Mouse (Mus musculus) forebrain, embryonic 15.5 days (tissue): ENCODE data around the gene Rd3l. TPM values are rescaled to one million over a fixed set of nuclear protein-coding genes. Genes with fewer than 3 reads are reported as not detected.
"Not testable (repeated sequence)": the region's sequence is repeated elsewhere in the genome, so short reads cannot be mapped to it uniquely, and the experiment has no call there.

Source experiments
- ATAC-seq: fragments of 200-750 bp; cut with Nextera tagmentation; replicated peaks from 2 replicates; pipeline ENCODE4 v1.8.0; 2017; ENCODE audit warnings: mild to moderate bottlenecking, moderate TSS enrichment, moderate library complexity
- H3K27ac ChIP-seq: fragments of 300-500 bp; sonication (generic); replicated peaks from 2 replicates; pipeline ENCODE4 v1.5.1; 2015; ENCODE audit warnings: mild to moderate bottlenecking, inconsistent platforms
- H3K27me3 ChIP-seq: fragments of 300-500 bp; sonication (generic); 2 replicates; pipeline ENCODE4 v1.6.1; 2015; ENCODE audit warnings: inconsistent platforms
- H3K36me3 ChIP-seq: fragments of 300-500 bp; sonication (generic); 2 replicates; pipeline ENCODE4 v1.6.1; 2015; ENCODE audit warnings: mild to moderate bottlenecking, inconsistent platforms
- H3K4me1 ChIP-seq: fragments of 300-500 bp; sonication (generic); 2 replicates; pipeline ENCODE4 v1.6.1; 2015; ENCODE audit warnings: inconsistent platforms
- H3K4me2 ChIP-seq: fragments of 300-500 bp; sonication (generic); replicated peaks from 2 replicates; pipeline ENCODE4 v1.6.1; 2015; ENCODE audit warnings: mild to moderate bottlenecking, inconsistent platforms
- H3K4me3 ChIP-seq: fragments of 300-500 bp; sonication (generic); 2 replicates; pipeline ENCODE4 v1.5.1; 2015; ENCODE audit warnings: mild to moderate bottlenecking, inconsistent platforms
- H3K9ac ChIP-seq: fragments of 300-500 bp; sonication (generic); replicated peaks from 2 replicates; pipeline ENCODE4 v1.6.1; 2015; ENCODE audit warnings: mild to moderate bottlenecking, inconsistent platforms
- H3K9me3 ChIP-seq: fragments of 300-500 bp; sonication (generic); 2 replicates; pipeline ENCODE4 v1.6.1; 2016; ENCODE audit warnings: inconsistent platforms
- WGBS: fragments of 180-500 bp; shearing (Covaris S2); methylation state at CpG from one replicate; pipeline ENCODE4 v1.1.7; 2015; ENCODE audit warnings: mixed read lengths; 5-methylcytosine and 5-hydroxymethylcytosine counted together
- polyA plus RNA-seq: library from polyadenylated mRNA; unstranded; fragments of >200 nt; fragmentation: Nextera tagmentation; extraction: Ambion mirVana; gene quantifications from 2 replicates; pipeline ENCODE4 v1.2.1, GENCODE M21; 2015

Gene Rd3l
- polyA plus RNA-seq, 1 experiment from 2014 or later: not detected

DNA sequence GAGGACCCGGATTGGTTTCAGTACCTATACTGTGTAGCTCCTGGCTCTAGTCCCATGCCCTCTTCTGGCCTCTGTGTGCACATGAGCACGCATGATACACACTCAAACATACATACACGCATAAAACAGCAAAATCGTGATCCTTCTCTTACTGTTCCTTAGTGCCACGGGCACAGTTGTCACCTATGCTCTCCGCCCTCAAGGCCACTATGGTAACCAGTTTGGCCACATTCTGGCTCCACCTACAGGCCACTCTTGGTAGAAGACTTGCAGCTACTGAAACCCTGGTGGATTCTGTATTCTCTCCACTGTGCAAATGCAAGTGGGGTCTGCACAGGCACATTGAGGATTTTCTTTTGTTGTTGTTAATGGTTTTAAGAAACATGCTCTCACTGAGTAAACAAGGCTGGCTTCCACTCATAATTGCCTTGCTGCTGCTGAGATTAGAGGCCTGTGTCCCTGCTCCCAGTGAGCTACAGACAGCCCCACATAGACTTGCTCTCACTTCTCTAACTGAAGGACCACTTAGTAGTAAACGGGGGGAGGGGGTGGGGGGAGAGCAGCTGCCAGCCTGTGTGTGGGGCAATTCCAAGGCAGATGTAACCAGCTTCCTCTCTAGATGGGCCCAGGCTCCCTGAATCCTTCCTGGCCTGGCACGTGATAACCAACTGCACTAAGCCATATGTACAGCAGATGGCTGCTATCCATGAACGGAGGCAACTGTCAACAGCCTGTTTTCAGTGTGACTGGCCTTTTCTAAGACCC, 22.8 kb downstream of the Rd3l start:
- Histone ChIP-seq H3K4me2 (no peak overlapping the region), H3K27me3 (no peaks in the 10 kb centered on the region), H3K36me3 (peaks cover 36% of the 10 kb centered on the region), H3K27ac (no peak overlapping the region), H3K9ac (no peak overlapping the region), H3K4me3 (no peak overlapping the region), H3K4me1 (no peaks in the 10 kb centered on the region), H3K9me3 (no peaks in the 10 kb centered on the region)
- WGBS: 39% methylated on average over 9 of the region's 9 CpGs
- peak; percentile 48 for ATAC-seq

DNA sequence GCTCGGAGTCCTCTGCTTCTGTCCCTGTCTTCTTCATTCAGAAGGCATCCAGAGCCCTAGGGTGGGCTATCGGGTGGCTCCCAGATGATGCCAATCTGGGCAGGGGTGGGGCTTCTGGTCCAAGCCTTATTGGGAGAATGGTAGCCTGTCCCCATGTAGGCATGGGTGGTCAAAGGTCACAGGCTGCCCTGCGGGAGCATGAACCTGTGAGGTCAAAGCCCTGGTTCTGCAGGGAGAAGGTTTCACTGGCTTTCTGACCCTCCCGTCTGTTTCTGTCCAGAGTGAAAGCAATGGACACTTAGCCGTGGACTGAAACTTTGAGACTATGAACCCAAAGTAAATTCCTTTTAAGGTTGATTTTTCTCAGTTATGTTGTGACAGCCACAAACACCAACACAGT, 24.9 kb downstream of the Rd3l start:
- no peak for ATAC-seq
- WGBS: 86% methylated on average over 5 of the region's 5 CpGs
- Histone ChIP-seq H3K36me3 (peaks cover 21% of the 10 kb centered on the region), H3K4me3 (no peak overlapping the region), H3K27ac (no peak overlapping the region), H3K9me3 (no peaks in the 10 kb centered on the region), H3K4me2 (no peak overlapping the region), H3K4me1 (0 out of 2 replicates have a peak, but pooled peaks cover 6% of the 10 kb centered on the region), H3K27me3 (no peaks in the 10 kb centered on the region), H3K9ac (no peak overlapping the region)

DNA sequence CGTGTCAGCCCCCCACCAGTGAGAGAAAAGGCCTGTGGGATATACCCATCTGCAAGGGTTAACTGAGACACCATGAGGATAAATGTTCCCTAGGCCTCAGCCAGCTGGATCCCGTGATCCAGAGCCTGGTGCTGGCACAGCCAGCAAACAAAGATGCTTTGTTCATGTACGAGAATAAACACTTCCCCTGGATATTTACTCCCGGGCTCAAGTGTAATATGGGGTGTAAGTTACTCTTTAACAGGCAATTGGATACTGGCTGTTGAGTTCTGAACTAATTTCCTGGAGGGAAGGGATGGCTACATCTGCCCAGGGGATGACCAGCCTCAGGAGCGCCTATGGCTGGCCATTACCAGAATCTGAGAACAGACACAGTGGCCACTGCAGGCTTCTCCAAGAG, 29.4 kb downstream of the Rd3l start:
- H3K4me1 ChIP-seq: 0 out of 2 replicates have a peak, but pooled peaks cover 6% of the 10 kb centered on the region
- no peak overlapping the region for H3K4me2 ChIP-seq
- WGBS: 39% methylated on average over 5 of the region's 5 CpGs
- no peak for ATAC-seq
- H3K4me3 ChIP-seq: no peak overlapping the region
- H3K36me3 ChIP-seq: no peaks in the 10 kb centered on the region
- no peak overlapping the region for H3K9ac ChIP-seq
- H3K27me3 ChIP-seq: no peaks in the 10 kb centered on the region
- H3K9me3 ChIP-seq: no peaks in the 10 kb centered on the region
- H3K27ac ChIP-seq: no peak overlapping the region

DNA sequence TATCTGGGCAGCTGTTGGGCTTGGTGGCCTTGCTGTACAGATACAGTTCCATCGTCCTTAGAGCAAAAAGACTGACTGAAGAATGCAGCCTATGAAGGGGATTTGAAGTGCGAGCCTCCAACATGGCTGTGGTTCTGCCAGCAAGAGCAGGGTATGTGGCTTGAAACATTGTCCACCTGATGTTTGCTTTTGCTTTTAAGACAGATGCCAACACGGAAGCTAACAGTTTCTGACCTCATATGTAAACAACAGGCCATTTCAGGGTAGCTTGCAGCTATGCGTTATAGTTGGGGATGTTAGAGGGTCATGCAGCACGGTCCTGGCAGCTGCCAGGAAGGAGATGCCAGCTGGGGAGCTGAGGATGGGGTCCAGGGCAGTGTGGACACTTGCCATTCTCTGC, 30.6 kb downstream of the Rd3l start:
- no peaks in the 10 kb centered on the region for H3K9me3 ChIP-seq
- ATAC-seq: no peak
- no peaks in the 10 kb centered on the region for H3K27me3 ChIP-seq
- whole genome bisulfite sequencing: 84% methylated on average over 5 of the region's 5 CpGs
- no peak overlapping the region for H3K4me3 ChIP-seq
- no peak overlapping the region for H3K9ac ChIP-seq
- H3K4me2 ChIP-seq: no peak overlapping the region
- H3K4me1 ChIP-seq: 0 out of 2 replicates have a peak, but pooled peaks cover 6% of the 10 kb centered on the region
- H3K27ac ChIP-seq: no peak overlapping the region
- no peaks in the 10 kb centered on the region for H3K36me3 ChIP-seq

DNA sequence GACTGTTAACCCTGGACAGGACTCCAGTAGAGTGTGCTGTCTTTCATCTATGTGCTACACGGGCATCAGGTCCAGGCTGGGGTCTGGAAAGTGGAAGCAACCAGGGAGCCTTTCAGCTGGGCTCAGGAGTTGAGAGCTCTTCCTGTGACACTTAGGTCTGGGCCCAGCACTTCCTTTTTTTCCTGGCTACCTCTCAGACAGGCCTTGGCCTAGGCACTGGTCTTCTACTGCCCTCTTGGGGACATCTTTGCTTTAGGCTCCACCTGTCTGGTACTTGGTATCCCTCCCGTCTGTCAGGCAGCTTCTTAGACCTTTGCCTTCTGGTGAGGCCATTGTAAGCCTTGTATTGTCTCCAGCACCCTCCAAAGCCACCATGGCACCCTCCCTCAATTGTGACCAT, 34.4 kb downstream of the Rd3l start:
- Histone ChIP-seq H3K4me2 (no peak overlapping the region), H3K27me3 (no peaks in the 10 kb centered on the region), H3K4me3 (no peak overlapping the region), H3K4me1 (0 out of 2 replicates have a peak, but pooled peaks cover 3% of the 10 kb centered on the region), H3K9ac (no peak overlapping the region), H3K27ac (no peak overlapping the region), H3K9me3 (no peaks in the 10 kb centered on the region), H3K36me3 (no peaks in the 10 kb centered on the region)
- 56% methylated on average over 2 of the region's 2 CpGs for WGBS
- no peak for ATAC-seq

DNA sequence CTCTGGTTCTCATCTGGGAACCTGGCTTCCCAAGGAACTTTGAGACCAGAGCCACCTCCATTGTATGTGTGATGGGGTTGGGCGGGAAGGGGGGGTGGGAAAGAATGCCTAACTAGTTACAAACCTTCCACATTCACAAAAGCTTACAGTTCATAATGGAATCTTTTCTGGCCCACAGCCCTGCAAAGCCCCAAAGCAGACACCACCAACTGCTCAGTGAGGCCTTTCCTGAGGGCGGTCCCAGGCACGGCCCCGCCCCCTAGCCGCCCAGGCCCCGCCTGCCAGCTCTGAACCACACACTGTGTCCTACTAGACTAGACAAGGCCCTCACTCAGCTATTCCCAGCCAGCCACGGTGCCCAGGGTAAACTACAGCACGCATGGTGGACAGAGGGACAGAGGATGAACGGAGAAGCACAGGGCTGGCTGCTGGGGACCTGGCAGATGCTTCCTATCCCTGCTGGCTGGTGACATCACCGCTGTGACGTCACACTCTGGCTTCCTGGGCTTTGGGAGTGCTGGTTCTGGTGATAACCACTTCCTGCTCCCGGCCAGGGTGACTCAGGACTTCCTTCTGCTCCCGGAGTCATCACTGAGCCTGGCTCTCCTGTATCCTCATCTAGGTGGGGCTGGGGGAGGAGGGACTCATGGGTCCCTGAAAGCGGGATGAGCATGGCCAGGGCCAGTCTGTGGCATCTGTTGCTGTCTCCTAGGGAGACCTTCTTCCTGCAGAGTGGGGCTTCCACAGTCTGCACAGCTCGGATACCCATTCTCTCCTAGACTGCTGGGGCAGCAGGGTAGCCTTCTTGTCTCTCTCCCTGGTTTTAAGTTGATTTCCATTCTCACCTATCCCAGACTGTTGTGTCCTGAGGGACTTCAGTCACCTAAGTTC, 35.1 kb downstream of the Rd3l start:
- H3K36me3 ChIP-seq, H3K4me3 ChIP-seq, H3K27me3 ChIP-seq, H3K27ac ChIP-seq, H3K9ac ChIP-seq, ATAC-seq, H3K4me2 ChIP-seq, H3K4me1 ChIP-seq, H3K9me3 ChIP-seq: not testable (repeated sequence)
- 71% methylated on average over 14 of the region's 15 CpGs for WGBS

DNA sequence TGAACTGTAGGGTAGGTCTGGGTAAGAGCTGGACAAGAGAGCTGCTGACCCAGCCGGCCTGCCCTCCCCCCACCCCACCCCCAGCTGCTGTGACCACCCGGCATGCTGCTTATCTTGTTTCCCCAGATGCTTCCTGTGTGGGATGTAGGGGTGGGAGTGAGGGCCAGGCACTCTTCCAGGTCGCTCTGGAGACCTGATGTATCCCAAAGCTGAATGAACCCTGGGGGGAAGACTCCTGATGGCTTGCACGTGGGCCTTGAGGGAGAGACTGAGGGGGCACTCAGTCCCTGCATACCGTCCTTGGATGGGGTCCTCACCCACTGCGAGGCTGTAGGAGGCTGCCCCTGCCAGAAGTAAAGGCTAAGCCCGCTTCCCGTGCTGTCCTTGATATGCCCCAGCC, 36.0 kb downstream of the Rd3l start:
- no peaks in the 10 kb centered on the region for H3K36me3 ChIP-seq
- H3K4me2 ChIP-seq: no peak overlapping the region
- H3K9me3 ChIP-seq: no peaks in the 10 kb centered on the region
- ATAC-seq: no peak
- WGBS: 74% methylated on average over 8 of the region's 8 CpGs
- H3K9ac ChIP-seq: no peak overlapping the region
- H3K4me1 ChIP-seq: no peaks in the 10 kb centered on the region
- no peak overlapping the region for H3K4me3 ChIP-seq
- peak overlapping the region; percentile 23; the same call in 1 of the 2 replicates for H3K27ac ChIP-seq
- H3K27me3 ChIP-seq: no peaks in the 10 kb centered on the region

DNA sequence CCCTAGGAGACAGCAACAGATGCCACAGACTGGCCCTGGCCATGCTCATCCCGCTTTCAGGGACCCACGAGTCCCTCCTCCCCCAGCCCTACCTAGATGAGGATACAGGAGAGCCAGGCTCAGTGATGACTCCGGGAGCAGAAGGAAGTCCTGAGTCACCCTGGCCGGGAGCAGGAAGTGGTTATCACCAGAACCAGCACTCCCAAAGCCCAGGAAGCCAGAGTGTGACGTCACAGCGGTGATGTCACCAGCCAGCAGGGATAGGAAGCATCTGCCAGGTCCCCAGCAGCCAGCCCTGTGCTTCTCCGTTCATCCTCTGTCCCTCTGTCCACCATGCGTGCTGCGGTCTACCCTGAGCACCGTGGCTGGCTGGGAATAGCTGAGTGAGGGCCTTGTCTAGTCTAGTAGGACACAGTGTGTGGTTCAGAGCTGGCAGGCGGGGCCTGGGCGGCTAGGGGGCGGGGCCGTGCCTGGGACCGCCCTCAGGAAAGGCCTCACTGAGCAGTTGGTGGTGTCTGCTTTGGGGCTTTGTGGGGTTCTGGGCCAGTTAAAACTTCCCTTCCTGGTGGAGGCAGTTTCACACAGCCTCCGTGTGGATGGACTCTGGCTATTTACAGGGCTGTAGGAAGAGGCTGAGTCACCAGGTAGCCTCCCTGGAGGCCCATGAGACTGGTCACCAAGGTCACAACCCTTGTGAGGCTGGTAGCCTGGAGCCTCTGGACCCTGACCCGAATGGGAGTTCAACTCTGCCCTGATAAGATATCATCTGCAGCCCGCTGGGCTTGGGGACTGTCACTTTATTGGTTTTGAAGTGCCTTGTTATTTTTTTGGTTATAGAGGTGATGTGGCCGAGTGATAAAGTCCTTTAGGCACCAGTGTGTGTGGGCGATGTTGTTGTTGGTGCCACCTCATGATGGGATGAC, 36.8 kb downstream of the Rd3l start:
- not testable (repeated sequence) for H3K9me3 ChIP-seq, ATAC-seq, H3K4me1 ChIP-seq, H3K4me2 ChIP-seq, H3K27ac ChIP-seq, H3K27me3 ChIP-seq, H3K36me3 ChIP-seq, H3K9ac ChIP-seq, H3K4me3 ChIP-seq
- 69% methylated on average over 16 of the region's 20 CpGs for WGBS

DNA sequence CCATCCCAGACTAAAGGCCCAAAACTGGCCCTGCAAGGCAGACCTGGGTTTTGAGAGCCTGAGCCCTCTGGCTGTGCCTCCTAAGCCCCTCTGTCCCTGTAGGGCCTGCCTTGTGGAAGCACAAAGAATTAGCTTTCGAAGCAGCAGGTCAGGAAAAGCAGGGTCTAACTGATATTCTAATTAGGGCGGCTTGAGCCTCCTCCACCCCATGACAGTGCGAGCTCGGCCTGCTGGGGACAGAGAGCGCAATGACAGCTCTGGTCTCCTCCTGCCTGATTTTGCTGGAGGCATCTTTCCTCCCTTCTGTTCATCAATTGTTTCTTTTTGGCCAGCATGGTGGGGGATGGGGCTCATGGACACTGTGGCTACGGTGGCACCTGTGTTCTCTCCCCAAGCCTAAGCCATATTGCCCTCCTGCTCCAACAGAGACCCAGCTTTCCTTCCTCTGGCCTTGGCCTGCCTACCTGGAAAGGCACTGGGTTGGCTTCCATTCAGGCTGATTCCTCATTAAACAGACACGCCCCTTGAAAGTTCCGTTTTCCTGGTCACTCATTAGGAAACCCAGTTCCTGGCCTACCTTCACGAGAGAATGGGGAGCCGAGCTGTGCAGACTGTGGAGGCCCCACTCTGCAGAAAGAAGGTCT, 37.6 kb downstream of the Rd3l start:
- Histone ChIP-seq H3K27me3 (no peaks in the 10 kb centered on the region), H3K4me1 (no peaks in the 10 kb centered on the region), H3K4me3 (no peak overlapping the region), H3K9ac (no peak overlapping the region), H3K27ac (no peak overlapping the region), H3K9me3 (no peaks in the 10 kb centered on the region), H3K36me3 (no peaks in the 10 kb centered on the region), H3K4me2 (no peak overlapping the region)
- WGBS: 57% methylated on average over 10 of the region's 10 CpGs
- ATAC-seq: no peak

DNA sequence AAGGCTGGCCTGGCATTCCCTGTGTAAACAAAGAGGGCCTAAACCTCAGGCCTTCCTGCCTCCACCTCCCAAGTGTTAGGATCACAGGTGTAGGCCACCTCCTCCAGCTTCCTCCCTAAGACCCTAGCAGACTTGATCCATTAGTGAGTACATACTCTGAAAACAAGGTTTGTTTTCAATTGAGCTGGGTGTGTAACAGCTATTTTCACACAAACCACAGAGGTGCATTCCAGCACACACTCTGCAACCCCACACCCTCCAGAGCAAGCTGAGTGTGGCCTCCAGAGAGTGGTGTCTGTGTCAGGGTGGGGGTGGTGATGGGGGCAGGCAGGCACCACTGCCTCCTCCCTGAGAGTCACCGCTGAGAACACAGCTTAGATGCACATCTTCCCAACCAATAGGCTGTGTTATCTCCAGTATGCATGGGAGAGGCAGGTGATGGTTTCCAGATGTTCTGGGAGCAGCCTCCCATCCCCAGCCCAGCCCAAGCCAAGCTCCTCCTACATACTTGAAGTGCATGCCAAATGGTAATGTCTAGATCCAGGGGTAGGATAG, 42.4 kb downstream of the Rd3l start:
- no peak overlapping the region for H3K9ac ChIP-seq
- 89% methylated on average over 1 of the region's 1 CpGs for WGBS
- no peak overlapping the region for H3K4me2 ChIP-seq
- ATAC-seq: no peak
- peaks cover 13% of the 10 kb centered on the region for H3K4me1 ChIP-seq
- H3K27me3 ChIP-seq: no peaks in the 10 kb centered on the region
- H3K27ac ChIP-seq: no peak overlapping the region
- H3K36me3 ChIP-seq: no peaks in the 10 kb centered on the region
- no peak overlapping the region for H3K4me3 ChIP-seq
- no peaks in the 10 kb centered on the region for H3K9me3 ChIP-seq
